Mouse (Mus musculus) olfactory bulb, adult 2 months (tissue): ENCODE measurements around the gene Lrrc1.

Experiments used
- CTCF ChIP-seq: fragments of 200-500 bp; IDR thresholded peaks from 2 replicates; pipeline ENCODE4 v1.5.1; 2012; ENCODE audit warnings: low read depth, mild to moderate bottlenecking, low read length, moderate library complexity; ENCODE audit not compliant: insufficient read depth
- POLR2A ChIP-seq: fragments of 200-500 bp; IDR thresholded peaks from 2 replicates; pipeline ENCODE4 v1.6.1; 2012; ENCODE audit warnings: mild to moderate bottlenecking, low read depth, low read length, moderate library complexity; ENCODE audit not compliant: insufficient read depth

GRCm38 (mm10) chr9:77487427-77487826 is 57.2 kb downstream of the Lrrc1 start:
- TF ChIP-seq POLR2A (no peak), CTCF (no peak)
